Mouse (Mus musculus) megakaryocyte-erythroid progenitor cell, adult 5-6 weeks (primary cell): ENCODE data around the gene Wnt11. TPM values are rescaled to one million over a fixed set of nuclear protein-coding genes. Genes with fewer than 3 reads are reported as not detected.
A peak's percentile ranks its signal among the peaks of the same experiment; 100 is the strongest.

Source experiments
- ATAC-seq: replicated peaks from 2 replicates; pipeline ENCODE4 v1.8.0; 2016; ENCODE audit warnings: mild to moderate bottlenecking, inconsistent platforms; ENCODE audit not compliant: severe bottlenecking, poor library complexity, low FRiP score, low TSS enrichment
- total RNA-seq, 2 experiments: library from RNA; stranded (forward) in 1 of 2; stranded (reverse) in 1 of 2; fragments of 200-1000, 215-1000 nt in 1 of 2; fragments of >200 nt in 1 of 2; fragmentation: Nextera tagmentation in 1 of 2; gene quantifications; 2 replicates each; pipeline ENCODE4 v1.2.3; 2014 to 2017

The Wnt11 gene
- total RNA-seq, 2 experiments from 2014 or later: not detected

DNA sequence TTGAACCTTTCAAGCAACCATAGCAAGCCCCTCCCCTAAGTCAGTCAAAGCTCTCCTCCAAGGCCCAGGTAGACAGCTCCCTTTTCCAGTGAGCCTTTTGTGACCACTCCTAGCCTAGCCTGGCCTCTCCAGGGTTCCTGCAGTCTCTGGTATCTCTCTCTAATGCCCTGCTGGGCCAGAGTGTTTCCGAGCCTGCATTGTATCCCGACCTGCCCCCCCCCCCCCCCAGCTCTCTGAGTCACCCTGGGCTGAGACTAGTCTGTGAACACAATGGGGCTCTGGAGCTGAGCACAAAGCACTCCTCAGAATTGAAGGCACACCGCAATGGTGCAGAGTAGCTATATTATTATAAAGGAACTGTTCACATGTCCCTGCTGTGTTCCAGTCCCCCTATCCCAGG is 21.2 kb downstream of the Wnt11 start:
- ATAC-seq: no peak

DNA sequence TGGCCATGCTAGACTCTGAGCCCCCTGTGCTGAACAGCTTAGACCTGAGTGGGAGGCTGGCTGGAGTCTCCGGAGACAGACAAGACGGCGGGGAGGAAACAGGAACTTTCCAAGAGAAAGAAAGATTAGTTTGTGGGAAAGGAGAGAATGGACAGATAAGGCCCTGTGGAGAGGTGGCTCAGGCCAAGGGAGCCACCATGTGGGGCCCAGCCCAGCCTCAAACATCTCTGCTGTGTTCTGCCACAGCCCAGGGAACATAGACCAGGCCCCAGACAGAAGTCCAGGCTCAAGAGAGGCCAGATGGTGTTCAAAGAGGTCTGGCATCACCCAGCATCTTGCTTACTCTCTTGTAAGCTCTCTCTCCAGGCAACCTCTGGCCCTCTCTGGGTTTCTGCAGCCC is 22.2 kb downstream of the Wnt11 start:
- no peak for ATAC-seq

DNA sequence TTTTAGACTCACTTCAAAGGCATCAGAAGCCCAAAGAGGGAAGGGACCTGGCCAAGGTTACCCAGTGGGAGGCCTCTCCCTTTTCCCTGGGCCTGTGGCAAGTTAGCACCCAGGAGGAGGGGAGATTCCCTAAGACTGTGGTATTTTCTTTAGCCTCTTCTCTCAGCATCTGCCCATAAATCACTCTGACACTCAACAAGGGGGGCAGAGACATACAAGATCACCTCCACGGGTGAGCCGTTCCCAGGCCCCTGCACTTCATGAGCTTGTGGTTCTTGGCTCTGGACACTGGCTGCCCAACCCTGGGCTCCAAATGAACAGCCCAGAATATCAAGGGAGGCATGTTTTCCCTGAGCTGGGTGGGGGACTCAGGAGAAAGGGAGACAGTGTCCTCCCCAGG is 26.1 kb downstream of the Wnt11 start:
- no peak for ATAC-seq

DNA sequence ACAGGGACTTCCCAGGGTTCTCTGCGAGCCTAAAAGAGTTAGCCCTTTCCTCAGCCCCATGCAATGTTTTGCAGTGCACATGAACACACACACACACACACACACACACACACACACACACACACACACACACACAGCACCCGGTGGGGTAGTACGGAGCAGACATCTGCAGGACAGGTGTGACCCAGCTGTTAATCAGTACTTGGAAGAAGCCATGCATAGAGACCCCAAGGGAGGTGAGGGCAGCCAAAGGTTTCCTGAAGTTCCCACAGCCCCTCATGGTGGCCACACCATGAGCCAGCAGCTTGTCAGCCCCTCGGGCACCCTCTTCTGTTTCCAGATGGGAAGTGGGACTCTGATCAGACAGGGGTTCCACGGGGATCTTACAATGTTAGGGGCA is 28.1 kb downstream of the Wnt11 start:
- ATAC-seq: no peak

DNA sequence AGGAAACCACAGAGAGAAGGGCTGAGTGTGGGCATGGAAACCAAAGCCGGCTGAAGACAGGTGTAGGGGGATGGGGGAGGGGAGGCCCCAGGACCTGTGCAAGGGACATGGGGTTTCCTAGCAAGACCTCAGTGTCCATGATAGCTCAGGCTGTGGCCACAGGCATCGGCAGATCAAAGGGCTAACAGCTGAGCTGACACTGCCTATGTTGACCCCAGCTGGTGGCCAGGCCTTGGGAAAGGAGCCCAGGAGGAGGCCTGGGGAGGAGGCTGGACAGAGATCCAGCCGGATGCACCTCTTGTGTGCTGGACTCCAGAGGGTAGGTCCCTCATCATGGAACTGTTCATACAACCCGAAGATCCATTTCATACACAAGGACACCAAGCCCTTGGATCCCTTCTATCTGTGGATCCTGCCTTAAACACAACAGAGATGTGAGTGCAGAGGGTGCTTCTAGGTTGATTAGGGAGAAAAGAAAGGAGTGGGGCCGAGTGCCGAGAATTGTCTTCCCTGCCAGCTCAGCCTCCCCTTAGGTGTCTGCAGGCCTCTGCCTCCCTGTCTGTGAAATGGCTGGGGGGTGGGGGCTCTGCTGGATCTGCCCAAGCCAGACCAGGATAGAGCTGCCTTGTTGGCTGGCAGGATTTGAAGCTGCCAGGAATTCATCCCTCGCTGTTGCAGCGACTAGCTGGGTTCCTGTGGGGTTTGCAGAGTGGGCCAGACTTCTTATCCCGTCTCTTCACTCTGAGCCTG is 29.2 kb downstream of the Wnt11 start:
- no peak for ATAC-seq

DNA sequence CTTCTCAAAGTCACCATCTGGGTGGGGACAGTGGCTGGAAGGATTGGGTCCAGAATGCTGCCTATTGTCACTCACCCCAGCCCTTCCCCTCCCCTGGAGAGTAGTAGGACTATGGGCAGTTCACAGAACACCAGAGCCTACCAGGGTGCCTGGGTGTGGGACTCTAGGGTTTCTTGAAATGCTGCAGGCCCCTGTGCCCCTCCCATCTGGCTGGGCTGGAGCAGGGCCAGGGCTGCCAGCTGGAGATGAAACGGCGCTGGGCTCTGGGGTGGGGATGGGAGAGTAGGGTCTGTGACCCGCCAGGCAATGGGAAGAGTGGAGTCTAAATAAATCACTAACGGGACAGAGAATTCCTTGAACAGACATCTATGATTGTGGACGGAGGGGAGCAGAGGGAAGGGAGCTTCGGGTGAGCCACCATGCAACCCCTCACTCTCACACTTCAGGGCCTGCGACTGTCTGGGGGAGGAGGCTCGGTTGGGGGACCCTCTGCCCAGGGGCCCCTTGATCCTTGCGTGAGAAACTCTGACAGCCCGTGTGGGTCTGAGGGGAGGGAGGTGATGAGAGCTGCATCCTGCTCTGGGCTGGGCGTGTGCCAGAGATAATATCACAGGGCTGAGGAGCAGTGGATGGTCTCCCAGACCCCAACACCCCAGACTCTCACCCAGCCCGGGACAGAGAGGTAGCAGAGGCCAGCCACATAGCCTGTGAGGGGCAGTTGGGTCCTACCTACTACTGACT is 32.3 kb downstream of the Wnt11 start:
- no peak for ATAC-seq

DNA sequence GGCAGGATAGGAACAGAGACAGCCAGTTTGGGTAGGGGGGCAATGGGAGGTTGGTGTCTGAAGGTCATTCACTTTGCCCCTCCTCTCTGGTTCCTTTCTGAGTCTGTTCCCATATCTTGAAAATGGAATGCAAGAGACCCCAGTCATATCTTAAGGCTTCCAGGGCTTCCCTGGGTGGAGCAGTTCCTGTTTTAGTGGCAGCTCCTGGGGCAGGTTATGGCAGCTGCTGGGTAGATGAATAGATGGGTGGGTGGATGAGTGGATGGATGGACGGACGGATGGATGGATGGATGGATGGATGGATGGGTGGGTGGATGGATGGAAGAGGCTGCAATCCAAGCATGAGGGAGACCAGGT is 32.9 kb downstream of the Wnt11 start:
- ATAC-seq: no peak

DNA sequence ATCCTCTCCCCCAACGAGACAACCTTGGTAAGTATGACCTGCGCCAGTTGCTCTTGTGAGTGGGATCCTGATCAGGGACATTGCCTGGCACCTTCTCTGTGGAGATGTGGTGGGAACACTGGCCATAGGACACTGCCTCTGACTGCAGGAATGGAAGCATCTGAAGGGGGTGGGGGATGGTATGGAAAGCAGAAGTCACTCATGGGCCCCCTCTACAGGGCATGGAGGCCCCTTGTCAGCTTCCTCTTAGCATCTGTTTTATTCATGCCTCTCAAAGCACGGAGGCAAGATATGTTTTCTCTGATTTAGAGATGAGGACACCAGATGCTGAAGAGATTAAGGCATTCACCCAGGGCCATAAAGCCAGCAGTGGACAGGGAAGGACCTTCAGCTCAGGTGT is 34.2 kb downstream of the Wnt11 start:
- ATAC-seq: peak; percentile 48; the same call in 1 of the 2 replicates

DNA sequence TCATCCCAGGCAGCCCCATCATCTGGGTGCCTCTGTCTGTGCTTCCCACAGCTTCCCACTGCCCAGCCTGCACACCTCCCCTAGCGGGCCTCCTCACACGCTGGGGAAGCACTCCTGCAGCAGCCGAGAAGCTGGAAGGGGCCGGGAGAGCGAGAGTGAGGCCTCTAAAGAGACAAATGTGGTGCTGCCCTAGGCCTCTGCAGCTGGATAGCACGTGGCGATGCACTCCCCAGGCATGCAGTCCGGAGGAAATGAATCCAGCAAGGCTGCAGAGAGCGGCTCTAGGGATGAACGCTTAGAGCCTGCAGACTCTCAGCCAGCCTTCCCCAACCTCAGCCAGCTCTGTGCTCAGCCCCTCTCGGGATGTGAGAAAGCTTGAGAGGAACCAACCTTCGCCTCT is 35.9 kb downstream of the Wnt11 start:
- no peak for ATAC-seq

DNA sequence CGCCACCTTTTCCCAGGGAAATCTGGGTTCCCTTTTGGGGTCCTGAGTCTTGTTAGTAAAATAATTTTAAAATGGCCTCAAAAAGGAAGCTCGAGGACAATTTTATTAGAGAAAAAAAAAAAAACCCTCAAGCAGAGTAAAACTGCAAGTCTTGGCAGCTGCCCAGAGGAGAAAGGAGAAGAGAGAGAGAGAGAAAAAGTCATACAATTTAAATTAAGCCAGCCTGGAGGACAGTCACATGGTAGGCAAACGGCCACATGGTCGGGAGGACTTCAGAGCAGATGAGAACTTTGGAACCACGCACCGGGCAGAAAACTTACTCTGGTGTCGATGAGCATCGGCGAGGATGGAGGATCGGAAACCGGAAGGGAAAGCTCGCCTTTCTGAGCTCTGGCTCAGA is 37.0 kb downstream of the Wnt11 start:
- ATAC-seq: no peak

DNA sequence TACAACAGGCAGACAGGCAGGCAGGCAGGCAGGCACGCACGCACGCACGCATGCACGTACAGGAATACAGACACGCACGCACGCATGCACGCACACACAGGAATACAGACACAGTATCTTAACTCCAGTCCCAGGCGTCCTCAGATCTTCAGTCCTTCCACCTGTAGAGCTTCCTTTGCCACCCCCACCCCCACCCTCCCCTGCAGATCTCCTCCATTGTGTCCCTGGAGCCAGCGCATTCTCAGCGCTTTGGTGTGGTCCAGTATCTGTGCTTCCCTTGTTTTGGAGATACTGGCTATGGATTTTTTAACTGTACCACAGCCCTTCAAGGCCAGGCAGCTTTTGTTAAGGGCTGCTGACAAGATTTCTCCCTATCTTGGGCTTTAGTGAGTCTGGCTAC is 38.4 kb downstream of the Wnt11 start:
- ATAC-seq: no peak

DNA sequence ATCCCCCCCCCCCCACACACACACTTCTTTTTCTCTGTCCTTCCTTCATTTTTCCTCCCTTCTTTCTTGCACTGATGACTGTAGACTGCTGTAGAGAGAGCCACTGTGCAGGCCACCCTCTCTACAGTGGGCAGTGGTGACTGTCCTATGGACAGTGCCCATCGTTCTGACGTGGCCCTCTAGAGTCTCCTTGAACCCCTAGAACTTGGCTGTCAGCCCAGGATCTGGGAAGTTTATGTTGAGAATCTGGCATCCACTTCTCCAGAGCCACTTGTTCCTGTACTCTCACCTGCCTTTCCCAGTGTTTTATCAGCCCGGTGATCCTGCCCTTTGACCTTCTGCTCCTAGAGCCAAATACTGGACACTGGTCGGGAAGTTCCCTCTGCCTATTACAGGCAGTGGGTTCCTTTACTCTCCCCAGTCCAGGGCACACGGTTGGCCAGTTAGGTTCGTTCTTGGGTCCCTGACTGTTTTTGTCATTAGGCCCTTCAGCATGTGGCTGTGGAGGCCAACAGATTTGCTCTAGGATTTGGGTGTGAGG is 39.6 kb downstream of the Wnt11 start:
- no peak for ATAC-seq

DNA sequence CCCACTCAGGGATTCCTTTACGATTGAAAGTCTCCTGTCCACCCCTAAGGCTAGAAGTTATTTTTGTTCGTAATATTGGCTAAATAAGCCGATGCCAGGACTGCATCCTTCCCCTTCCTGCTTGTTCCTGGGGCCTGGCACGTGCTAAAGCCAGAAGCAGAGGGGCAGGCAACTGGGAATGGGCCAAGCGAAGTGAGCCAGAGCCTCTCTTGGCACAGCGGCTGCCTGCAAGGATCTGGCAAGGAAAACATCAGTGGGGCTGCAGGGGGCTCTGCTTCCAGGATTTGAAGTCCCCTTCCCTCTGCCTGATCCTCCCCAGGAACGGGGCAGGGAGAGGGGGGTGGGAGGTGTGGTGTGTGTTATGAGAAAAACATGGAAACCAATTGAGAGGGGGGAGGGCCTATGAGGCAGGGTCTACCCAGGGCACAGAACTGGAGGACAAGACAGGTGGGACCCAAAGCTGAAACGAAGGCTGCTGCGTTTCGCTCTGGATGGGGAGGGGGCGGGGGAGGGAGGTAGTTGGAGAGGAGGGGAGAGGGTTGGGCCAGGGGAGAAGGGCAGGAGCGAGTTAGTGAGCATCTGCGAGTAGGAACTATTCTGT is 40.6 kb downstream of the Wnt11 start:
- ATAC-seq: no peak

DNA sequence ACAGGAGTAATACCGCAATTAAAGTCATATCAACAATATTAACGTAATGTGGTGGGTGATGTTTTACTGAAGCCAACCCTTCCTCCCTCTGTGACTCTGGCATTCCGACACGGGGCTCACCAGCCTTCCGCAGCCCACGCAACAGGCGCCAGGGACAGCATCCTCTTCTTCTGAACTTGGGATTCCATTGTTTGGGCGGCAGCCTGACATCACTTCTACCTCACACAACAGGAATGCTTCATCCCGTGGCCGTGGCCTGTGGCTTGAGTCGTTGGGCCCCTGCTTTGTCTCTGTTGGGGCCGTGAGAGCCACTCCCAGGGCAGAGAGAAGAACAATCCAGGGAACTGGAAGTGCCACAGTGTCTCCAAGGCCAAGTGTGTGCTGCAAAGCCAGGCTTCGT is 41.2 kb downstream of the Wnt11 start:
- no peak for ATAC-seq

DNA sequence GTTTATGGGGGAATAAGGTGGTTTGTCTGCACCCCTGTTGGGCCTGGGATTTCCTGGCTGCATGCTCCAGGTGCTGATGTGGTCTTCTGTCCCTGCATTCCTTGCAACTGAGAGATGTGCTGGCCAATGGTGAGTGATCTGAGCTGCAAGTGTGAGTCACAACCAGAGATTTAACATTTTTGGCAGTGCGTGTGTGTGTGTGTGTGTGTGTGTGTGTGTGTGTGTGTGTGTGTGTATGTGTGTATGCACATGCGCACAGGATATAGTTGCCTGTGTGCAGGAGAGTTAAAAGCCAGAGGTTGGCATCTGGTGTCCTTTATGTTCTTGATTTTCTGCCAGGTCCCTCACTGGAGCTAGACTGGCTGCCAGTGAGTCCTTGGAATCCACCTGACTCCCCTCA is 44.3 kb downstream of the Wnt11 start:
- no peak for ATAC-seq

DNA sequence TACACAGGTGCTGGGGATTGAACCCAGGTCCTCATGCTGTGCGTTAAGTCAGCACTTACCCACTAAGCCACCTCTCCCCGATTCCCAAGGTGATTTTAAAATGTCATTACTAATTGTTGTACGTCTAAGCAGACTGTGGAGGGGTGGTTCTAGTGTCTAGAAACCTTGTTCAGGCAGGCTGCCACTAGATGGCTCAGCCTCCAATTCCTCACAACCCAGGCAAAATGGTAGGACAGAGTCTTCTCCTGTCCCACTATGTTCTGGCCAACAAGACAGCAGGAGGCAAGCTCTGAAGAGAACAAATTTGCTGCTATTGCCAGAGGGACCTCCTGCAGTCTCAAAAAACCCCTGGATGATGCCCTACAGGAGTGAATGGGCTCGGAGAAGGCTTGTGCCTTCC is 47.0 kb downstream of the Wnt11 start:
- ATAC-seq: peak; percentile 17; the same call in 1 of the 2 replicates

DNA sequence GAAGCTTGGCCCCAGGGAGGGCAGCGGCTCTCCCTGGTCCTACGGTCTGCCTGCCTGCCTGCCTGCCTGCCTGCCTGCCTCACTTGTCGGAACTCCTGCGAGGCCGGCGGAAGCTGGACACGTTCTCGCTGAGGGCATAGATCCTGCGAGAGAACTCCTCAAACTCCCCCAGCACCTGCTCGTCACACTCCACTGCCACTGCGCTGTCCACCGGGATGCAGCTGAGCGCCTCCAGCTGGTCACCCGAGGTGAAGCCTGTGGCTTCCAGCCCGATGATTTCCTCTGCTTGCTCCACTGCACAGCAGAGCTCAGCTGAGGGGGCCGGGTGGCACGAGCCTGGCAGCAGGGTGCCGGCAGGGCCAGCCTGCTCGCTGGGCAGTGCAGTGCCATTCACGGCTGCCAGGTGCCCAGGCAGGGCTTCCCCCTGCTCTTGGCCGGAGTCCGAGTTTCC is 52.9 kb downstream of the Wnt11 start:
- no peak for ATAC-seq

DNA sequence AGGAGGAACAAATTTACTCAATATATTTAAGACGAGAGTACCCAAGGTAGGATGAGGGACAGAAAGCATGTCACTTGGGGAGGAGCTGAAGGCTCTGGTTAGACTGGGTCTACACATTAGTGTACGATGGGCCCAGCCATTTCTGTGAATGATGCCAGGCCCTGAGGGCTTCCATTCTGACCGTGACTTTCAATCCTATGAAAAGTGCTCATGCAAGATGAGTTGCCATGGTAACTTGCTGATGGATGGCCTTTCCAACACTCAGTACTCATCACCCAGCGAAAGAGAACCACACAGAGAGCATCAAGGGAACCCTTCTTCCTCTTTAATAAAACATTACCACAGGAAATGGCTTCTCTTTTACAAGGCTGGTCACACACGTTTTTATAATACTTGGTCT is 53.9 kb downstream of the Wnt11 start:
- ATAC-seq: no peak

DNA sequence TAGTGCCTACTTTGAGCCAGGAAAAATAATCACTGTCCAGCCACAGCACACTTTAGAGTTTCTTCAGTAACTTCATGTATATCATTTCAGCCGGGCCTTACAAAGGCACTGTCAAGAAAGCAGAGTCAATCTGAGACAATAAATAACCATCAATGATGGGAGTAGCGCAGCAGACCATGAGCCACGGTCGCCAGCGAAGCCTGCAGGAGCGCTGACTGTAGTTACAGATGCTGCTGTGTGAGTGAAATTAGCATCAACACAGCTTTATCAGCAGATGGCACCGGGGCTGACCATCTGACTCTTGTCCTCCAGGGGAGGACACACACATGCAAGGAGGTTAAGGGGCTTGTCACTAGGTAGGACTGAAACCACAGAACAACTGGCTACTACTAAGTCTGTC is 54.3 kb downstream of the Wnt11 start:
- no peak for ATAC-seq

DNA sequence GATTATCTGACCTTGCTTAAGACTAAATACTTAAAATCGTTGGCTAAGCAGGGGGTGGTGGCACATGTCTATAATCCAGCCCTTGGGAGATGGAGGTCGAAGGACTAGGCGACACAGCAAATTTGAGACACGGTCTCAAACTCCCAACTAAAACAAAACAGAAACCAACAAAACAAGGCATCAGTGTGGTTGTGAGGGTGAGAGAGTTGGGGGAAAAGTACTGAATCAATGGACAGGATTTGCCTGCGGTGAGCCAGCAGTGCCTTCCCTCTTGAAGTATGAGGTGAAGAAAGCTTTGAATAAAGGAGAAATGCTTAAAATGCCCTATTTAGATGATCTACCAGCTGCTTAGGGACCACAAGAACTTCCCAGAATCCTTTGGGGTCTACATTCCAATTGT is 58.2 kb downstream of the Wnt11 start:
- ATAC-seq: no peak

DNA sequence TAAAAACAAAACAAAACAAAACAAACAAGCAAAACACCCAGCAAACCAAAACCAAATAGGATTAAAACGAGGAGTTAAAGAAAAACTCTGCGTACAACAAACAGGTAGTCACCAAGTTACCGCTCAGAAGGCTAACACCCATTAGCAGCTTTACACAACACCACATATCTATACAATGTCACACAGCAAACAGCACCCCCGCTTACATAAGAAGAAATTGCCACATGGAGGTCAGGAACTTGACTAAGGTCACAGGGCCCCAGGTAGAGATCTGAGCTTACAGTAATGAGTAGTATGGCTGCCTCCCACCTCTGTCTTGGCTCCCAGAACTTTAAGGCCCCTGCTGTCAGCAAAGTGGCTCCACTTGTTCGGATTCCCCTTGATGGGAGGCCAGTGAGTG is 59.4 kb downstream of the Wnt11 start:
- no peak for ATAC-seq
